Mouse (Mus musculus) stomach, embryonic 14.5 days (tissue): ENCODE data around the gene Mafg. TPM values are rescaled to one million over a fixed set of nuclear protein-coding genes. Genes with fewer than 3 reads are reported as not detected.

ENCODE experiments used
- ATAC-seq: fragments of 200-750 bp; cut with Nextera tagmentation; 2 replicates; pipeline ENCODE4 v1.8.0; 2017; ENCODE audit warnings: low read depth, moderate TSS enrichment; ENCODE audit not compliant: insufficient number of reproducible peaks, insufficient read depth, low FRiP score
- H3K27ac ChIP-seq: fragments of 300-500 bp; sonication (generic); 2 replicates; pipeline ENCODE4 v1.5.1; 2014; ENCODE audit warnings: mild to moderate bottlenecking, low read length, moderate library complexity, mixed read lengths
- H3K27me3 ChIP-seq: fragments of 300-500 bp; sonication (generic); 2 replicates; pipeline ENCODE4 v1.6.1; 2014; ENCODE audit warnings: low read length, control low read depth, mixed read lengths; ENCODE audit not compliant: control insufficient read depth, insufficient read depth
- H3K36me3 ChIP-seq: fragments of 300-500 bp; sonication (generic); 2 replicates; pipeline ENCODE4 v1.6.1; 2014; ENCODE audit warnings: mild to moderate bottlenecking, control low read depth, low read length, moderate library complexity, mixed read lengths; ENCODE audit not compliant: control insufficient read depth, insufficient read depth
- H3K4me1 ChIP-seq: fragments of 300-500 bp; sonication (generic); 2 replicates; pipeline ENCODE4 v1.6.1; 2014; ENCODE audit warnings: low read length, control low read depth, mixed read lengths; ENCODE audit not compliant: control insufficient read depth, insufficient read depth
- H3K4me2 ChIP-seq: fragments of 300-500 bp; sonication (generic); replicated peaks from 2 replicates; pipeline ENCODE4 v1.6.1; 2014; ENCODE audit warnings: low read depth, low read length, control low read depth
- H3K4me3 ChIP-seq: fragments of 300-500 bp; sonication (generic); 2 replicates; pipeline ENCODE4 v1.5.1; 2014; ENCODE audit warnings: low read depth, low read length, control low read depth
- H3K9ac ChIP-seq: fragments of 300-500 bp; sonication (generic); replicated peaks from 2 replicates; pipeline ENCODE4 v1.6.1; 2014; ENCODE audit warnings: low read depth, mild to moderate bottlenecking, control low read depth, low read length, moderate library complexity, mixed read lengths
- H3K9me3 ChIP-seq: fragments of 300-500 bp; sonication (generic); 2 replicates; pipeline ENCODE4 v1.6.1; 2016; ENCODE audit warnings: low read depth, low read length, control low read depth; ENCODE audit not compliant: control insufficient read depth
- WGBS: fragments of 180-500 bp; shearing (Covaris S2); extraction: QIAGEN DNeasy Blood & Tissue Kit; methylation state at CpG from one replicate; pipeline ENCODE4 v1.1.7; 2014; 5-methylcytosine and 5-hydroxymethylcytosine counted together
- polyA plus RNA-seq: library from polyadenylated mRNA; unstranded; fragments of >200 nt; fragmentation: Nextera tagmentation; extraction: Ambion mirVana; gene quantifications from 2 replicates; pipeline ENCODE4 v1.2.1, GENCODE M21; 2014

The Mafg gene
- polyA plus RNA-seq, 1 experiment from 2014 or later: 21.2 TPM

DNA sequence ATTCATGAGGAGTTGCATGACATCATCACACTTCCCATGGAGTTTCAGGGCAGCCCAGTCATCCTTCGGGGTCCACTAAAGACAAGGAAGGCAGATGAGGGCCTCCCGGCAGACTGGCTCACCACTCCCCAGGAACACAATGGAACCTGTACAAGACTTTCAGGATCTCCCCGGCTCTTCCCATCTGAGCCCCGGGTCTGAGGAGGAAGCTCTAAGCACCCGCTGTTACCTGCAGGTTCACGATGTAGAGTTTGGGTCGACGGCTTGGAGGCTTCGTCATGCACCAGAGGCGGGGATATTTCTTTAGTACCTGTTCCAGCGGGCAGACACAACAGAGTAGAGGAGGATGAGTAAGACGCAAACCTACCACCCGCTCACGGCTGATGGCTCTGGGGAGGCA, 13.2 kb downstream of the Mafg start:
- Histone ChIP-seq H3K9ac (no peak overlapping the region), H3K27me3 (no peaks in the 10 kb centered on the region), H3K4me2 (no peak overlapping the region), H3K9me3 (no peaks in the 10 kb centered on the region), H3K27ac (no peak overlapping the region), H3K4me3 (no peak overlapping the region), H3K36me3 (peaks cover 33% of the 10 kb centered on the region), H3K4me1 (peaks cover 17% of the 10 kb centered on the region)
- WGBS: 93% methylated on average over 14 of the region's 14 CpGs
- no peak for ATAC-seq

DNA sequence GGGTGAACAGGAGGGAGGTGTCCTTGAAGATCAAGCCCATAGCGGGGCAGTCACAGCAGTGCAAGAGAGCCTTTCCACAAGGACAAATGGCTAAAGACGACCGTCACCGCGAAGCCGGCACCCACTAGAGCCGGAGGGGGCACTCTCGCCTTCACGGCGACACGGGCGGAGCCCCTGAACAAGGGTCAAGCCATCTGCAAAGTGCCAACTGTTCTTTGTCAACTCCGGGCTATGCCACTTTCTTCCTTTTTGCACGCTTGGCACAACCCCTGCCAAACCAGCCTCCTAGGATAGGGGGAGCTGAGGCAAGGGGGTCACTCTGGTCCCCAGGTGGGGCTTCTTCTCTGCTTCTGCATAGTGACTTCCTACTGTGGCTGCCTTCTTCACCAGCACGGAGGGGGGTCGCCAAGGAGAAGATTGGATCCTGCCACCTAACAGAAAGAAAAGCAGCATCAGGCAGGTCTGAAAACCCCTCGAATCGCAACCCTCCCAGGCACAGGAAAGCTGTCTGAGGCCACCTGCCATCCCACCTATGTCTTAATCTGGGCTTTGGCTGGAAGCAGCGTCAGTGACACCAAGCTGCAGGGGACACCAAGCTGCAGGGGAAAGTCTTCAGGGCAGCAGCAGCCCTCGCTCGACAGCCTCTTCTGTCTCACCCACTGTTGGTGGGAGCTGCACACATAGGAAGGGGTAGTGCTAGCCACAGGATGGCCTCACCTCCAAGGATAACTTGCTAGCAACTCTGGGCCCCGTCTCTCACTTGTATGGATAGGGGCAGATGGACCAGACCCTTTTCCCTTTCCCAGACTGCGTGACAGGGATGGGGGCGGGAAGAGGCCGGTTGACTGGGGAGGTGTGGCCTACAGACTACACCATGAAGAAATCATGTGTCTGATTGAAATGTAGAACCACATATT, 14.5 kb downstream of the Mafg start:
- Histone ChIP-seq H3K27ac (no peak overlapping the region), H3K9ac (no peak overlapping the region), H3K9me3 (no peaks in the 10 kb centered on the region), H3K27me3 (no peaks in the 10 kb centered on the region), H3K4me2 (no peak overlapping the region), H3K36me3 (peaks cover 36% of the 10 kb centered on the region), H3K4me3 (no peak overlapping the region), H3K4me1 (peaks cover 11% of the 10 kb centered on the region)
- ATAC-seq: no peak
- 94% methylated on average over 25 of the region's 25 CpGs for WGBS

DNA sequence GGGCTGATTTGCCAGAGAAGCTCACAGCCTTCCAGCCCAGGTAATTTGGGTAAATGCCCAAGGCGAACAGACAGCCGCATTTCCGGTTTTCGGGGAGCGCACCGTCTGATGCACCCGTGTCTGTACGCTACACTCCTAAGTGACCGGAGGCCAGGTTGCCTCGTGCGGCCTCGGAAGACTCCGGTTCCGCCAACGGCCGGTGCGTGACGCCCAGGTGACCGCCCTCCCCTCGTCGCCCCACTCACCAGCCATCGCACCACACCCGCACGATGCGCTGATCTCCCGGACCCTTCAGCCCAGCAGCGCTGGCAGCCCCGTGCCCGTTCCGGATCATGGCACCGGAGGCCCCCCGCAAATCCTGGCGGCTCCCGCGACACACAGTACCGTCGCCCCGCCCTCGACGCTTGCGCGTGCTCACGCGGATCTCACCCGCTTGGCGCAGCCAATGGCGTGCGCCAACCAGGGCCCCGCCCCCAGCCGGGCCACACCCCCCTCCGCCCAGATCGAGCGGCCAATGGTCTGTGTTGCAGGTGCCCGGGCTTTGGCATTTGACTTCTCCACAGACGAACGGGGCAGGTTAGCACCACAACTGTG, 15.8 kb downstream of the Mafg start, which contains the start of gene Pcyt2:
Pcyt2 (minus strand) TSS at position 418 of the 594 bp plus-strand sequence.
- Histone ChIP-seq H3K36me3 (peaks cover 43% of the 10 kb centered on the region), H3K27ac (no peak within 1 kb of the TSS), H3K4me1 (peaks cover 10% of the 10 kb centered on the region), H3K9ac (peak within 1 kb of the TSS; percentile 36; the same call in 1 of the 2 replicates), H3K27me3 (no peaks in the 10 kb centered on the region), H3K9me3 (no peaks in the 10 kb centered on the region), H3K4me2 (peak within 1 kb of the TSS; percentile 74), H3K4me3 (peak within 1 kb of the TSS; percentile 53)
- ATAC-seq: peak; percentile 96
- under 1% methylated on average over 56 of the region's 56 CpGs for WGBS

DNA sequence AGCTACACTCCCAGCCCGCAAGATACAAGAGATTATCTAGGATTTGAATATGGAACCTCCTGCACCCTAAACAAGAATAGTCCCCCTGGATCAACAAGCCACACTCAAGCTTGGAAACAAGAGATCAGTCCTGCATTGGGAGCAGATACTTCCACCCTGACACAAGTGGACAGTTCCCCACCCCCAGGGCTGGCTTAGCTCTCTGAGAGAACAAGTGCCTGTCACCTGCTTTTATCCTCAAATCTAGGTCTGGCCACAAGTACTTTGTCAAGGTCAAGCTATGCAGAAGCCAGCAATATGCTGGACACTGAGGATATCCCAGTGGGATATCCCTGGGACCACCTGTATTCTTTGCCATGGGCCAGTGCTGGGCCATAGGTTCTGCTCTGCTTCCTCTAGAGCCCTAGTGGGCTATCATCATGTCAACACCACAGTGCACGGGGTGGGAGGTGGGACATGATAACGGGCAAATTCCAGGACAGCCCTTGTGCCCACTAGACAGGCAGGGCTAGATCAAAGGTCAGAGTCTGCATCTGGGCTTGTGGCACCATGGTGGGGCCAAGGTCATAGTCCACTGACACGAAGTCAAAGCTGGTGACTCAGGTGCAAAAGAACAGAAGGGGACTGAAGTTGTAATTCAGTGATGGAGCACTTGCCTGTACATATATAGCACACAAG, 16.6 kb downstream of the Mafg start:
- 51% methylated on average over 4 of the region's 4 CpGs for WGBS
- Histone ChIP-seq H3K36me3 (peaks cover 51% of the 10 kb centered on the region), H3K4me3 (peak overlapping the region; percentile 53), H3K4me2 (peak overlapping the region; percentile 74), H3K27ac (no peak overlapping the region), H3K27me3 (no peaks in the 10 kb centered on the region), H3K9me3 (no peaks in the 10 kb centered on the region), H3K4me1 (peaks cover 10% of the 10 kb centered on the region), H3K9ac (0 out of 2 replicates have a peak overlapping the region, but pooled peaks have one; percentile 36)
- ATAC-seq: no peak

DNA sequence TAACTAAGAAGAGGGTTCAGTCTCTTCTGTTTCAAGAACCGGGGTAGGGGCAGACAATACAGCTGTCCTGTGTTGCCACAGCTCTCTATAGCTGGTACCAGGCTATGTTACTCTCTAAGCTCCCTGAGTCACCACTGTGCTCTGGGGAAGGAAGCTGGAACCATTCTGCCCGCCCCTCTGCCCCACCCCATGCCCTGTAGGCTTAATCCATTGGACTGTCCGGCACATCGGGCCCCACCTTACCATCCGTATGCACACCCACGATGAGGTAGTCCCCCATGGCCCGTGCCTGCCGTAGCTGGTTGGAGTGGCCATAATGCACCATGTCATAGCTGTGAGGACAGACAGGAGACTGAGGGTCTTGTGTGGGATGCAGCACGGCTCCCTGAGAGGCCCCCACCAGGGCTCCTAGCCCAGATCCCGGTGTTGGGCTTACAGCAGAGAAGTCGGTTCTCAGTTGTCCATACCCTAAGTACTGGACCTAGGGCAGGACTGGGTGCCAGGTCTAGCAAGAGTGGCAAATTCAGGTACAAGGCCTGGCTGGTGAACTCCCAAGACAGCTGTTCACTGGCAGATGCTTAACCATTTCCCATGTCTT, 17.7 kb downstream of the Mafg start:
- Histone ChIP-seq H3K9ac (no peak overlapping the region), H3K4me3 (no peak overlapping the region), H3K36me3 (peaks cover 50% of the 10 kb centered on the region), H3K27ac (no peak overlapping the region), H3K4me2 (no peak overlapping the region), H3K27me3 (no peaks in the 10 kb centered on the region), H3K4me1 (peaks cover 10% of the 10 kb centered on the region), H3K9me3 (no peaks in the 10 kb centered on the region)
- no peak for ATAC-seq
- WGBS: 91% methylated on average over 11 of the region's 11 CpGs

DNA sequence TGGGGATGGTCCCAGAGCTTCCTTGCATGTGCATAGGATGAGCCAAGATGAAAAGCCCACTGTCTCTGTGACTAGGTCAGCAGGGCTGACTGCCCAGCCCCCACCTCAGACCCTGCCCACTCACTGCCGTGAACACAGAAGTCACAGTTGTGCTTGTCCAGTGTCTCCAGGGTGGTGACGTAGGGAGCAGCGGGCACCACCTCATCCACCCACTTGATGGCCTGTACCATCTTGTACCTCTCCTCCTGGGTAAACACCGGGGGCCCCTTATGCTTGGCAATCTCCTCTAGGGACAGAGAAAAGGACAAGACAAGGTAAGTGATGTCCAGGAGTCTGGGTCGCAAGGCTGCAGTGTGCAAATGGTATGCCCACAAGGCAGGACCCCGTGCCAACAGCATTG, 18.2 kb downstream of the Mafg start:
- H3K4me2 ChIP-seq: no peak overlapping the region
- H3K9me3 ChIP-seq: no peaks in the 10 kb centered on the region
- H3K4me3 ChIP-seq: no peak overlapping the region
- no peak for ATAC-seq
- H3K9ac ChIP-seq: no peak overlapping the region
- H3K27me3 ChIP-seq: no peaks in the 10 kb centered on the region
- H3K36me3 ChIP-seq: peaks cover 50% of the 10 kb centered on the region
- peaks cover 10% of the 10 kb centered on the region for H3K4me1 ChIP-seq
- WGBS: 86% methylated on average over 6 of the region's 6 CpGs
- H3K27ac ChIP-seq: no peak overlapping the region

DNA sequence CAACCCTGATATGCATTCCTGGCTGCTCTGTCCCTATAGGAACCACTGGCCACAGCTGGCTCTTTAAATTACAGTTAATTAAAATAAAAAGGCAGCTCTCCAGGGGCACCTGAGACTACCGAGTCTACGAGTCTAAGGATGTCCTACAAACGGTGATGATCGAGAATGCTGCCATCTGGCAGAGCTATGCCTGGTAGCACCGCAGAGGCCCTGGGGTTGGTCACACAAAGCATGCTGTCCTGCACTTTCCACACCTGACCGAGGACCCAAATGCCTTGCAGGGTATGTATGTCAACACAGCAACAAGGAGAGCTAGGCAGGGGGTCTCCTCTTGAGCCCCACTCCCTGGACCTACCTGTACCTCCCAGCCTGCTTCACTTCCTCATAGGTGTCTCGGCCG, 19.4 kb downstream of the Mafg start:
- Histone ChIP-seq H3K27ac (no peak overlapping the region), H3K9ac (no peak overlapping the region), H3K27me3 (no peaks in the 10 kb centered on the region), H3K4me3 (no peak overlapping the region), H3K36me3 (peaks cover 41% of the 10 kb centered on the region), H3K4me2 (no peak overlapping the region), H3K4me1 (peaks cover 15% of the 10 kb centered on the region), H3K9me3 (no peaks in the 10 kb centered on the region)
- ATAC-seq: no peak
- 86% methylated on average over 8 of the region's 8 CpGs for WGBS

DNA sequence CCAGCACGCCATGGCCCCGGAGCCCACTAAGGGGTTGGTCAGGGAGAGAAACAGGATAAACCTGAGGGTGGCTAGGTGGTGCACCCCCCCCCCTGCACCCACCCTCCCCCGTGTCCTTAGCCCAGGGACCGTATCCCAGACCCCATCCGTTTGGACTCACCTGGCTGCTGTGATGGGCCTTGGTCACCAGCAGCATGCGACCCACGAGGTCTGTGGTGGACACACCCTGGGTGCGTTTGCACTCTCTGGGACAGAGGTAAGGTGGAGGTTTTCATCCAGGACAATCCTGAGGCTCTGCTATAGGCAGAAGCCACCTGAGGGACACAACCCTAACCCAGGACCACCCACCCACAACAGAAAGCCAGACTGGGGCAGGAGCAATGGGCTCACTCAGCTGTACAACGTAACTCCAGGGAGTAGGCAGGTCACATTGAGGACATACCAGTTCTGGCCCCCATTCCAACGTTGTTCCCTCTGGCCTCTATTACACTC, 19.9 kb downstream of the Mafg start:
- Histone ChIP-seq H3K9me3 (no peaks in the 10 kb centered on the region), H3K4me1 (peaks cover 20% of the 10 kb centered on the region), H3K4me3 (no peak overlapping the region), H3K27ac (no peak overlapping the region), H3K4me2 (no peak overlapping the region), H3K9ac (no peak overlapping the region), H3K36me3 (peaks cover 36% of the 10 kb centered on the region), H3K27me3 (no peaks in the 10 kb centered on the region)
- ATAC-seq: no peak
- 86% methylated on average over 10 of the region's 10 CpGs for WGBS
